Mouse (Mus musculus) ES-E14 (cell line): ENCODE data around the gene Mapk10. TPM values are rescaled to one million over a fixed set of nuclear protein-coding genes. Genes with fewer than 3 reads are reported as not detected.

ENCODE experiments used
- DNase-seq: peaks from one replicate; pipeline ENCODE4 v3.0.0-alpha.2; 2013; ENCODE audit warnings: low read depth, low spot score
- H3K27ac ChIP-seq: 2 replicates; pipeline ENCODE4 v1.5.1; 2012; ENCODE audit warnings: low read depth, mild to moderate bottlenecking, low read length, moderate library complexity, mixed read lengths; ENCODE audit not compliant: poor library complexity, insufficient read depth, severe bottlenecking
- H3K36me3 ChIP-seq: 2 replicates; pipeline ENCODE4 v1.6.1; 2012; ENCODE audit warnings: mild to moderate bottlenecking, low read length, moderate library complexity, mixed read lengths; ENCODE audit not compliant: control insufficient read depth, poor library complexity, insufficient read depth, severe bottlenecking
- H3K4me1 ChIP-seq, 2 experiments: fragments of 150-350 bp in 1 of 2; sonication (generic) in 1 of 2; 2 replicates each; pipeline ENCODE4 v1.6.1; 2012; ENCODE audit warnings: low read length in 2 of 2, mild to moderate bottlenecking in 1 of 2, mixed read lengths in 1 of 2; ENCODE audit not compliant: control insufficient read depth in 2 of 2, insufficient read depth in 2 of 2, poor library complexity in 1 of 2
- H3K4me3 ChIP-seq, 2 experiments: fragments of 150-350 bp in 1 of 2; sonication (generic) in 1 of 2; 2 replicates each; pipeline ENCODE4 v1.5.1; 2012; ENCODE audit warnings: low read length in 2 of 2, low read depth in 1 of 2, mild to moderate bottlenecking in 1 of 2, mixed read lengths in 1 of 2; ENCODE audit not compliant: insufficient read depth in 1 of 2, poor library complexity in 1 of 2, severe bottlenecking in 1 of 2
- H3K9ac ChIP-seq: 2 replicates; pipeline ENCODE4 v1.6.1; 2012; ENCODE audit warnings: low read depth, mild to moderate bottlenecking, low read length, mixed read lengths; ENCODE audit not compliant: poor library complexity, insufficient read depth, severe bottlenecking
- H3K9me3 ChIP-seq: fragments of 150-350 bp; sonication (generic); 2 replicates; pipeline ENCODE4 v1.6.1; 2012; ENCODE audit warnings: low read depth, mild to moderate bottlenecking, low read length; ENCODE audit not compliant: control insufficient read depth, insufficient read depth
- CHD2 ChIP-seq: IDR thresholded peaks from 2 replicates; pipeline ENCODE4 v1.6.1; 2014; ENCODE audit warnings: mild to moderate bottlenecking, low read depth, low read length, inconsistent platforms
- HCFC1 ChIP-seq: IDR thresholded peaks from 2 replicates; pipeline ENCODE4 v1.6.1; 2012; ENCODE audit warnings: low read length, inconsistent platforms, borderline replicate concordance; ENCODE audit not compliant: insufficient read depth
- MAFK ChIP-seq: IDR thresholded peaks from 2 replicates; pipeline ENCODE4 v1.6.1; 2014; ENCODE audit warnings: mild to moderate bottlenecking, low read depth, low read length, inconsistent platforms; ENCODE audit not compliant: insufficient read depth
- ZC3H11A ChIP-seq: IDR thresholded peaks from 2 replicates; pipeline ENCODE4 v1.6.1; 2012; ENCODE audit warnings: low read depth, mild to moderate bottlenecking, inconsistent platforms, low read length, borderline replicate concordance
- ZNF384 ChIP-seq: IDR thresholded peaks from 2 replicates; pipeline ENCODE4 v1.6.1; 2012; ENCODE audit warnings: low read depth, low read length, inconsistent platforms
- in situ Hi-C, 2 experiments: fragments of 600-800 bp; cut with MboI; formaldehyde crosslinking; loops; one replicate each; pipeline ENCODE4 v1.15.1; 2025; ENCODE audit warnings: low sequenced_read_pairs in 2 of 2, inconsistent platforms in 1 of 2; ENCODE audit not compliant: unreplicated experiment in 2 of 2
- total RNA-seq: library from RNA; depleted of rRNA; stranded (reverse); fragments of 300-350 nt; gene quantifications from 2 replicates; pipeline ENCODE4 v1.2.3, GENCODE M21; 2012

Gene Mapk10
- total RNA-seq, 1 experiment: 1.9 TPM

DNA sequence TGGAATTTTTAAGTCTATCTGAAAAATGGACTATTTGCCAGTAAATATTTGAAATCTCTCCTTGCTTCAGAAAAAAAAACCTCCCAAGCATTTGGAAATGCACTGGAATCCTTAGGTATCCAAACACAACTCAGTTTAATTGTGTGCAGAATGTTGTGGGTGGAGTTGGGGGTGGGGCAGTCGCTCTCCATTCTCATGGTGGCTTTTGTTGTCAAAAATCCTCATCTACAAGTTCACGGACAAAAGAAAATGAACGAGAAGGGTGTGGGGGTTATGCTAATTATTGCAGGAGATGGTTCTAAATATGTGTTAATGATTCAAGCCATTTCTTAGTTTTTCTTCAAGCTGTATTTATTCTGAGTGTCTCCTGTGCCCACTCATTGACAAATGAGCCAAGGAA is 49.6 kb downstream of the Mapk10 start:
- Histone ChIP-seq H3K27ac (no peak overlapping the region), H3K4me3 (no peak overlapping the region), H3K9me3 (no peaks in the 10 kb centered on the region), H3K4me1 (peaks cover 1 to 3% of the 10 kb centered on the region in 2 experiments; a peak in 2 of 4 replicates), H3K9ac (no peak overlapping the region), H3K36me3 (no peaks in the 10 kb centered on the region)
- TF ChIP-seq ZNF384 (no peak), ZC3H11A (no peak), CHD2 (no peak), MAFK (no peak), HCFC1 (no peak)
- DNase-seq: peak; percentile 48
- in situ Hi-C loops: no loop called here

- H3K9me3 ChIP-seq: no peaks in the 10 kb centered on the region
- H3K4me1 ChIP-seq: peaks cover 1 to 3% of the 10 kb centered on the region in 2 experiments; a peak in 2 of 4 replicates
- DNase-seq: no peak
- TF ChIP-seq CHD2 (no peak), HCFC1 (no peak), ZNF384 (no peak), MAFK (no peak), ZC3H11A (no peak)
- no peak overlapping the region for H3K4me3 ChIP-seq
- H3K36me3 ChIP-seq: no peaks in the 10 kb centered on the region
- no peak overlapping the region for H3K27ac ChIP-seq
- H3K9ac ChIP-seq: no peak overlapping the region
- in situ Hi-C loops: no loop called here
These were observed 50.0 kb downstream of the Mapk10 start for GRCm38 (mm10) chr5:103161196-103161540.

DNA sequence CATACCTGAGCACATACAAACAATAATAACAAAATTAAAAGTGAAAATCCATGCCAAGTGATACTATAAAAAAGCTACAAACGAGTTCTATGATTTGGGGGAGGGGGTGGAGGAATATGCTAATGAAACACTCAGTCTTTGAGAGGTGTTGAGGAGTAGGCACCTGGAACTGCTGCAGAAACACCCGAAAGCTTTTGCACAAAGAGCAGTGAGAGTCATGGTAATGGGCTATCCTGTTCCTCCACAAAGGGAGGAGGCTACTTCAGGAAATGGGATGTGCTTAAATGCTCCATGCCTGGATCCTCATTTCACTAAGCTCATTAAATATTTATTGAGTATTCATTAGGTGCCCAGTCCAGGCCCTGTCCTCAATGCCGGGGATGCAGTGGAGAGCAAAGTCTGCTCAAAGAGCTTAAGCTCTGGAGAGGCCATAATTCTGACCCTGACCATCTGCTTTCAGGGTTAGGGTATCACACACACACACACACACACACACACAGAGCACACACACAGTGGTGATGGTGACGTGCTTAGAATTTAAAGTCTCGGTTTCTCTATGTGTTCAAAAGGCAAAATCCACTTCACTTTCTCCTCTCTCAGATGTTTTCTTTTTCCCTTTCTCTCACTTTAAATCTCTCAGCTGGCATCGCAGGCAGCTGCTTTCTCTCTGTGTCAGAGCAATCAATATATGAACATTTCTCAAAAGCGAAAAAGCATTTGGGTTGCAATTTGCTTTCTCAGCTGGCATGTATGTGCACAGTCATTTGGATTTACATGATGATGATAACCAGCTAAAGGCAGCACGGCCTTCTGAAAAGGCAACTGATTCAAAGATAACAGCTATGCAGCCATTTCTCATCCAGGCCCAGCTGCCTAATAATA is 50.6 kb downstream of the Mapk10 start:
- Histone ChIP-seq H3K36me3 (no peaks in the 10 kb centered on the region), H3K9me3 (no peaks in the 10 kb centered on the region), H3K4me3 (no peak overlapping the region), H3K27ac (no peak overlapping the region), H3K9ac (no peak overlapping the region), H3K4me1 (peaks cover 1 to 3% of the 10 kb centered on the region in 2 experiments; a peak in 2 of 4 replicates)
- in situ Hi-C loops: no loop called here
- no peak for TF ChIP-seq CHD2
- no peak for TF ChIP-seq ZNF384
- no peak for TF ChIP-seq MAFK
- no peak for TF ChIP-seq ZC3H11A
- no peak for TF ChIP-seq HCFC1
- no peak for DNase-seq

- DNase-seq: no peak
- Histone ChIP-seq H3K9me3 (no peaks in the 10 kb centered on the region), H3K9ac (no peak overlapping the region), H3K27ac (no peak overlapping the region), H3K4me3 (no peak overlapping the region), H3K36me3 (no peaks in the 10 kb centered on the region), H3K4me1 (no peaks in the 10 kb centered on the region)
- in situ Hi-C loops: no loop called here
- TF ChIP-seq CHD2 (no peak), MAFK (no peak), HCFC1 (no peak), ZC3H11A (no peak), ZNF384 (no peak)
These were observed 70.2 kb downstream of the Mapk10 start for GRCm38 (mm10) chr5:103140935-103141334.
